Mouse (Mus musculus): ENCODE measurements at regions not wholly inside any gene's neighbourhood (a gene's known extent, or its start where the extent isn't known, plus 50 kb on each side); places are given as distances from the start of the nearest gene placed in this dataset.
"Not testable (repeated sequence)": the region's sequence is repeated elsewhere in the genome, so short reads cannot be mapped to it uniquely, and the experiment has no call there.

- no peak for DNase-seq (ENCODE audit: low read depth)
Observed at GRCm38 (mm10) chr10:96253671-96254070, 117.3 kb downstream of the Gm5426 start.

- DNase-seq (ENCODE audit: low read depth), result no peak
Observed at GRCm38 (mm10) chr10:96254250-96254862, 118.0 kb downstream of the Gm5426 start.

GRCm38 (mm10) chr10:96257935-96258334, 121.5 kb downstream of the Gm5426 start:
- no peak for DNase-seq (ENCODE audit: low read depth)

- no peak for DNase-seq (ENCODE audit: low read depth)
Observed at GRCm38 (mm10) chr10:96259242-96259641, 122.8 kb downstream of the Gm5426 start.

GRCm38 (mm10) chr10:96259648-96260047, 123.2 kb downstream of the Gm5426 start:
- no peak for DNase-seq (ENCODE audit: low read depth)

- no peak for DNase-seq (ENCODE audit: low read depth)
Observed at GRCm38 (mm10) chr10:96263544-96263943, 127.1 kb downstream of the Gm5426 start.

GRCm38 (mm10) chr10:96264433-96264832, 128.0 kb downstream of the Gm5426 start:
- no peak for DNase-seq (ENCODE audit: low read depth)

- no peak for DNase-seq (ENCODE audit: low read depth)
Observed at GRCm38 (mm10) chr10:96264866-96265265, 128.5 kb downstream of the Gm5426 start.

- no peak for DNase-seq (ENCODE audit: low read depth)
Observed at GRCm38 (mm10) chr10:96266100-96266735, 129.8 kb downstream of the Gm5426 start.

- no peak for DNase-seq (ENCODE audit: low read depth)
Observed at GRCm38 (mm10) chr10:96267603-96268002, 131.2 kb downstream of the Gm5426 start.

- DNase-seq (ENCODE audit: low read depth), result no peak
Observed at GRCm38 (mm10) chr10:96273607-96274365, 137.4 kb downstream of the Gm5426 start.

- no peak for DNase-seq (ENCODE audit: low read depth)
Observed at GRCm38 (mm10) chr10:96280149-96280548, 143.7 kb downstream of the Gm5426 start.

GRCm38 (mm10) chr10:96285407-96286093, 149.1 kb downstream of the Gm5426 start:
- DNase-seq (ENCODE audit: low read depth), result no peak

- no peak for DNase-seq (ENCODE audit: low read depth)
Observed at GRCm38 (mm10) chr10:96286094-96286485, 149.7 kb downstream of the Gm5426 start.

GRCm38 (mm10) chr10:96289005-96289404, 152.6 kb downstream of the Gm5426 start:
- DNase-seq (ENCODE audit: low read depth), result not testable (repeated sequence)

- DNase-seq (ENCODE audit: low read depth), result no peak
Observed at GRCm38 (mm10) chr10:96293622-96294021, 157.2 kb downstream of the Gm5426 start.

- DNase-seq (ENCODE audit: low read depth), result no peak
Observed at GRCm38 (mm10) chr10:96294666-96295065, 158.3 kb downstream of the Gm5426 start.

- DNase-seq (ENCODE audit: low read depth), result no peak
Observed at GRCm38 (mm10) chr10:96297658-96298057, 161.3 kb downstream of the Gm5426 start.

GRCm38 (mm10) chr10:96298566-96298965, 162.2 kb downstream of the Gm5426 start:
- DNase-seq (ENCODE audit: low read depth), result no peak

GRCm38 (mm10) chr10:96305701-96306100, 169.3 kb downstream of the Gm5426 start:
- no peak for DNase-seq (ENCODE audit: low read depth)

- DNase-seq (ENCODE audit: low read depth), result no peak
Observed at GRCm38 (mm10) chr10:96308713-96309445, 172.5 kb downstream of the Gm5426 start.

- DNase-seq (ENCODE audit: low read depth), result no peak
Observed at GRCm38 (mm10) chr10:96309766-96310165, 173.4 kb downstream of the Gm5426 start.

Measured in c-Kit-positive CD71-negative TER-119-negative erythroid progenitor cells, embryonic 14.5 days (primary cell).